Mouse (Mus musculus) cerebellum, adult 11 months (tissue): ENCODE data around the gene Exoc5.

Source experiments
- DNase-seq: peaks from one replicate; pipeline ENCODE4 v3.0.0; 2022

The Exoc5 gene

DNA sequence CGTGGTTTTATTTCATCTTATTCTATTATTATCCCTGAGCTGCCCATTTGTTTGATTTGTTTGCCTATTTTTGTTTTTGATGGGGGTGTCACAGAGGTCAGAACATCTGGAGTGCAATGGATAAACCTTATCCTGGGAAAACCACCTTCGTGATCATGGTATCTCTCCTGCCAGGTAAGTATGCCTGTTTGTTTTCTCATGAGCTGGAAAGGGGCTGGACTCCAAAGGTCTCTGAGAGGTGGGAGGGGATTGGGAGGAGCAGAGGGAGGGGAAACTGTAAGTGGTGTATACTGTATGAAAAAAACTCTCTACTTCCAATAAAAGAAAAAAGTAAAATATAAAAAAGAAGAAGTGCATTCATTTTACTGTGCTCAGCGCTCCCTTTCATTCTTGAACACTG is 64.8 kb downstream of the Exoc5 start:
- no peak for DNase-seq

DNA sequence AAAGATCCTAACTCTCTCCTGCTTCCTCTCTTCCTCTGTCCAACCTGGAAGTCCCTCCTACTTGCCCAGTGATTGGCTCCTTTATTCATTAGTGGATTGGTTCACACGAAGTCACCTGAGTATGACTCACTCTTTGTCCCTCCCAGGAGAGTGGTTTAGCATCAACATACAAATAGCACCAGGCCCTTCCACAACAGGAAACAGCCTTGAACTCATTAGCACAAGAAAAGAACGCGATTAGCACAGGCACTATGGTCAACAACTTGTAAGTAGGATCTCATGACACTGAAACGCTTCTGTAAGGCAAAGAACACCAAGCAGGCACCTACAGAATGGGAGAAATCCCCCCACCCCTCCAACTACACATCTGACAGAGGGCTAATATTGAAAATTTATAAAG is 67.7 kb downstream of the Exoc5 start:
- no peak for DNase-seq

GRCm38 (mm10) chr14:48993861-48994260 is 72.6 kb downstream of the Exoc5 start:
- no peak for DNase-seq

DNA sequence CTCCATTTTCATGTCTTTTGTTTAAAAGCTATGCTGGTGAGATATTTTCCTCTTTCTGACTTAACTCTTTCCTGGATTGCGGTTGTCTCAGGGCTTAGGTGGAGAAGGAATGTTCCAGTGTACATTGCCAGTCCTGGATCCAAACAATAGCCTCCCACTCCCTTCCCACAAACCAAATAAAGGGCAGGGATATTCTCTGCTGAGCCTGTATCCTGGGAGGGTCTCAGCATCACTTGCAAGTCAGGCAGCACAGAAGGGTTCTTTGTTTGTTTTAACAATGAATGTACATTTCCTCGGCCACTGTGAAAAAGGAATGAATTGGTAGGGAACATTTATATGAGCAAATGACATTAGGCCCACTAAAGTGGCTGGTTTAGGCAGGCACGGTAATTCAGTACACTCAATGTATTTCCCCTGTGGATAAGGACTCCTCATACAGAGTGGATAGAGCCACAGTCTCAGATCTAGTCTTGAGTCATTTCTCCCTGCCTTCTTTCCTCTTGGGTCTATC is 74.3 kb downstream of the Exoc5 start:
- no peak for DNase-seq

- no peak for DNase-seq
Observed at GRCm38 (mm10) chr14:48991144-48991522, 75.3 kb downstream of the Exoc5 start.

- peak; percentile 57 for DNase-seq
Observed at GRCm38 (mm10) chr14:48990471-48991143, 75.8 kb downstream of the Exoc5 start.

DNA sequence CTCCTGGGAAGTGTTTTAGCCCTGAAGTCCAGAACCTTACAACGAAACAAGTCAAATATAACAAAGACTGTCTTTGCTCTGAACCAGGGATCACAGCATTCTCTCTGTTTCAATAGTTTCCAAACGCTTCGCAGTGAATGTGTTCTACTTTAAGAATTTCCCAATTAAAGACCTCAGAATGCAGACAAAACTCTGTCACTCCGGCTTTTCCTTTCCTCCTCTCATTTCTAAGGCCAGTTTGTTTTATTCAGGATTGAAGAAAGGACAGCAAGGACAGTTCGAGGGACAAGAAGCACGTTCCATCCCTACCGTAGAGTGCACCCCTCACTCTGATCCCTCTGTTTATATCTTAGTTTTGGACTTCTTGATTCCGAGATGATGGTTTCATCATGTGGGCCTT is 76.6 kb downstream of the Exoc5 start:
- DNase-seq = no peak

DNA sequence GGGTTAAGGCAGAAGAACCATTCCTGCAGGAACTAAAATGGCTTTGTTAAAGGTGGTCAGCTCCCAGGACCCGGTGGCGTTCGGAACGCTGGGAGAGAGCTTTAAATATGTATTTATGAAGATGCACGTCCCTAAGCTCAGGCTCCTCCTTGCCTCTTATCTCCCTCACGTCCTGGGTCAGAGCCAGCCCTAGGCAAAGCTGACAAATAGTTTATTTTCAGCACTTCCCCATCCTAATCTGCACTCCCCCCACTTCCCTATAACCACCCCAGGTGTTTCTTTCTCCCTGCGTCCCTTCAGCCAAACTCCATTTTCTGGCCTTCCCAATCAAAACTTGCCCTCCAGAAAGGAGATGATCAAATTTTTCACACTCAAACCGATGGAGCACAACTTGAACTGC is 80.2 kb downstream of the Exoc5 start:
- DNase-seq = no peak

DNA sequence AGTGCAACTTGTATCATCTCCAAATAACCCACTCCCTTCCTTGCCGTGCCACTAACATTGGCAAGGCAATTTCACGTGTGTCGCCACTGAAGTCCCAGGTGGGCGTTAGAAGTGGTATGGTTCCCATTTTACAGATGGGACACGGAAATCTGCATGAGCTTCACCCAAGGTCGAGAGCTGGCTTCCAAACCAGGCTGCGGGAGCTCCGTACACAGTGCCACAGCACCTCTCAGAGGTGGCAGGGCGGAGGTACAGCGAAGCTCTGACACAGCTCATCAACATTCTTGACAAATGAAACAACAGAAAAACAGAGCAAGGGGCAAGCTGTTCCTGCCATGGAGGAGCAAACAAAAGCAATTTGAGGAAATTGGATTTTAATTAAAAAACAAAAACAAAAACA is 80.8 kb downstream of the Exoc5 start:
- peak; percentile 57 for DNase-seq

DNA sequence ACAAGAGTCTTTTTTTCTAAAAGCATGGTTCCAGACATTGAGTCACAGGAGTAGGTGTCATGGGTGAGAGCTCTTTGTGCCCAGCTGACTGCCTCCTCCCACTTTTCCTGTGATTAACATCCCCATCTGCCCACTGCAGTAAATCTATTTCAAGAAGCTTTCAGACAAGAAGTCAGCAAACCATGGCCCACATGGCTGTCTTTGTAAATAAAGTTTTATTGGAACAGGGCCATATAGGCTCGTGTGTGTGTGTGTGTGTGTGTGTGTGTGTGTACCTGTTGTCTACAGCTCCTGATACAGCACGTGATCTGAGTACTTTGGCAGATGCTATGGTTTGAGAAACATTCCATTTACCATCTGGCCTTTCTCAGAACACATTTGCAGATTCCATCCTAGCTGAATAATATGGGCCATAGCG is 87.5 kb downstream of the Exoc5 start:
- DNase-seq = no peak

DNA sequence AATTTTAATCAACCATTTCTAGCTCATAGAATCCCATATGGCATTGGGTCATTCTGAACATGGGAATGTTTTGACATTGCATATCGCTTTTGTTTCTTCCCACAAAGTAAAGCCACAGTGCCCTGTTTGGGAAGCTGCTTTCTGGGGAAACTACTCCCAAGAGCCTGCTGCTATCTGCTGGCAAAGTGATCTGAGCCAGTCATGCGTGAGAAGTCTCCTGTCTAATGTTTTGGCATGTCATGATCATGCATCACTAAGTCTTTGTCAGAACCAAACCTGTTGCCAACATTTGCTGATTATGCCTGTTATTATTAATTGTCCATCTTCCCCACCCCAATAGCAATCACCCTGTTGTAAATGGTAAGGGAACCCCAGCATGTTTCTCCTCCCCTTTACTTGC is 94.9 kb downstream of the Exoc5 start:
- DNase-seq = no peak

- no peak for DNase-seq
Observed at GRCm38 (mm10) chr14:48968670-48969069, 97.8 kb downstream of the Exoc5 start.
